Mouse (Mus musculus): ENCODE data around the gene Slc16a11. TPM values are rescaled to one million over a fixed set of nuclear protein-coding genes. Genes with fewer than 3 reads are reported as not detected.

Gene Slc16a11
- polyA plus RNA-seq, 1 experiment from 2014 or later = 0.18 TPM

- H3K9ac ChIP-seq (ENCODE audit: low read length) = no peak overlapping the region
- WGBS = 82% methylated on average over 4 of the region's 4 CpGs
Measured at GRCm38 (mm10) chr11:70259035-70259434, 46.5 kb downstream of the Slc16a11 start.

GRCm38 (mm10) chr11:70265252-70265651, 52.7 kb downstream of the Slc16a11 start:
- peaks cover 10 to 14% of the 10 kb centered on the region in 2 experiments for H3K4me1 ChIP-seq (ENCODE audit: control insufficient read depth in 2 of 2, insufficient read depth in 2 of 2, low read length in 2 of 2)
- no peaks in the 10 kb centered on the region for H3K27me3 ChIP-seq (ENCODE audit: control insufficient read depth, insufficient read depth, low read length)
- H3K4me2 ChIP-seq (ENCODE audit: low read length) = no peak overlapping the region
- no peak overlapping the region; the same call in 1 of the 2 replicates for H3K9ac ChIP-seq (ENCODE audit: low read length)
- 39% methylated on average over 3 of the region's 3 CpGs for WGBS
- 0 out of 4 replicates have a peak overlapping the region, but pooled peaks of 1 of the 2 experiments have one; percentile 47 for H3K27ac ChIP-seq (replicated peaks in 1 of 2; ENCODE audit: control insufficient read depth in 1 of 2, insufficient read depth in 1 of 2, low read depth in 2 of 2, low read length in 2 of 2)
- H3K9me3 ChIP-seq (ENCODE audit: control insufficient read depth, low read length) = no peaks in the 10 kb centered on the region
- ATAC-seq (ENCODE audit: insufficient number of reproducible peaks, insufficient read depth, low FRiP score, low read depth) = no peak
- no peaks in the 10 kb centered on the region for H3K36me3 ChIP-seq (ENCODE audit: control insufficient read depth, insufficient read depth, low read length)
- H3K4me3 ChIP-seq (ENCODE audit: control insufficient read depth in 1 of 2, insufficient read depth in 1 of 2, low read depth in 1 of 2, low read length in 2 of 2) = no peak overlapping the region

More at GRCm38 (mm10) chr11:70259035-70259434, 46.5 kb downstream of the Slc16a11 start:
- H3K4me1 ChIP-seq (ENCODE audit: control insufficient read depth in 2 of 2, insufficient read depth in 2 of 2, low read length in 2 of 2) = peaks cover 5 to 6% of the 10 kb centered on the region in 2 experiments; a peak in 3 of 4 replicates
- 0 out of 2 replicates have a peak, but pooled peaks cover 2% of the 10 kb centered on the region for H3K9me3 ChIP-seq (ENCODE audit: control insufficient read depth, low read length)
- H3K36me3 ChIP-seq (ENCODE audit: control insufficient read depth, insufficient read depth, low read length) = no peaks in the 10 kb centered on the region
- H3K27me3 ChIP-seq (ENCODE audit: control insufficient read depth, insufficient read depth, low read length) = peaks cover 16% of the 10 kb centered on the region
- ATAC-seq (ENCODE audit: insufficient number of reproducible peaks, insufficient read depth, low FRiP score, low read depth) = no peak
- no peak overlapping the region for H3K4me3 ChIP-seq (ENCODE audit: control insufficient read depth in 1 of 2, insufficient read depth in 1 of 2, low read depth in 1 of 2, low read length in 2 of 2)
- no peak overlapping the region for H3K4me2 ChIP-seq (ENCODE audit: low read length)
- no peak overlapping the region for H3K27ac ChIP-seq (replicated peaks in 1 of 2; ENCODE audit: control insufficient read depth in 1 of 2, insufficient read depth in 1 of 2, low read depth in 2 of 2, low read length in 2 of 2)

- Histone ChIP-seq H3K9me3 (ENCODE audit: control insufficient read depth, low read length) (no peaks in the 10 kb centered on the region), H3K4me2 (ENCODE audit: low read length) (no peak overlapping the region), H3K36me3 (ENCODE audit: control insufficient read depth, insufficient read depth, low read length) (no peaks in the 10 kb centered on the region), H3K27ac (replicated peaks in 1 of 2; ENCODE audit: control insufficient read depth in 1 of 2, insufficient read depth in 1 of 2, low read depth in 2 of 2, low read length in 2 of 2) (peak overlapping the region; percentile 47 to 48; a peak in 3 of 4 replicates), H3K27me3 (ENCODE audit: control insufficient read depth, insufficient read depth, low read length) (no peaks in the 10 kb centered on the region), H3K4me1 (ENCODE audit: control insufficient read depth in 2 of 2, insufficient read depth in 2 of 2, low read length in 2 of 2) (peaks cover 10 to 14% of the 10 kb centered on the region in 2 experiments), H3K9ac (ENCODE audit: low read length) (no peak overlapping the region; the same call in 1 of the 2 replicates), H3K4me3 (ENCODE audit: control insufficient read depth in 1 of 2, insufficient read depth in 1 of 2, low read depth in 1 of 2, low read length in 2 of 2) (no peak overlapping the region)
- ATAC-seq (ENCODE audit: insufficient number of reproducible peaks, insufficient read depth, low FRiP score, low read depth) = no peak
- WGBS = 52% methylated on average over 4 of the region's 4 CpGs
Measured at GRCm38 (mm10) chr11:70265819-70266218, 53.3 kb downstream of the Slc16a11 start.

MicroRNAs encoded within 50 kb of the gene (microRNA counts, 519-probe panel; counts per million panel counts)
- microRNA mmu-miR-195 (322 counts per million, percentile 70 among the panel's probes with 10 or more counts), microRNA mmu-miR-497 (322 counts per million, percentile 70 among the panel's probes with 10 or more counts)

Small RNA genes lying within 50 kb of the gene (microRNA-seq; reads per million reads assigned to microRNA genes)
- 571 reads per million, percentile 75 among the genes with 10 or more reads in this experiment for gene Mir195a
- gene Mir497 = not detected
- gene Mir497b = not detected

Other genes starting within 250 kb of the Slc16a11 start
- 1.2 and 2.4 TPM in 2 replicates for gene Cldn7, start 248.0 kb upstream of the Slc16a11 start, polyA plus RNA-seq (2014; fragmentation: Nextera tagmentation; extraction: Ambion mirVana)
- 22.3 and 26.0 TPM in 2 replicates for gene Ctdnep1, start 231.6 kb upstream of the Slc16a11 start, polyA plus RNA-seq (2014; fragmentation: Nextera tagmentation; extraction: Ambion mirVana)
- gene Elp5, start 230.2 kb upstream of the Slc16a11 start, polyA plus RNA-seq (2014; fragmentation: Nextera tagmentation; extraction: Ambion mirVana) = 107 and 114 TPM in 2 replicates
- gene Gabarap, start 221.6 kb upstream of the Slc16a11 start, polyA plus RNA-seq (2014; fragmentation: Nextera tagmentation; extraction: Ambion mirVana) = 454 and 540 TPM in 2 replicates
- gene Phf23, start 217.0 kb upstream of the Slc16a11 start, polyA plus RNA-seq (2014; fragmentation: Nextera tagmentation; extraction: Ambion mirVana) = 22.2 and 27.5 TPM in 2 replicates
- gene Dvl2, start 212.2 kb upstream of the Slc16a11 start, polyA plus RNA-seq (2014; fragmentation: Nextera tagmentation; extraction: Ambion mirVana) = 15.0 and 16.6 TPM in 2 replicates
- gene Acadvl, start 197.3 kb upstream of the Slc16a11 start, polyA plus RNA-seq (2014; fragmentation: Nextera tagmentation; extraction: Ambion mirVana) = 185 and 198 TPM in 2 replicates
- 3.4 and 6.0 TPM in 2 replicates for gene Dlg4, start 195.8 kb upstream of the Slc16a11 start, polyA plus RNA-seq (2014; fragmentation: Nextera tagmentation; extraction: Ambion mirVana)
- gene Asgr1, start 158.7 kb upstream of the Slc16a11 start, polyA plus RNA-seq (2014; fragmentation: Nextera tagmentation; extraction: Ambion mirVana) = not detected in 2 replicates
- not detected in 2 replicates for gene Asgr2, start 120.1 kb upstream of the Slc16a11 start, polyA plus RNA-seq (2014; fragmentation: Nextera tagmentation; extraction: Ambion mirVana)
- gene Mgl2, start 82.4 kb upstream of the Slc16a11 start, polyA plus RNA-seq (2014; fragmentation: Nextera tagmentation; extraction: Ambion mirVana) = 0.16 and 0.20 TPM in 2 replicates
- 0.36 TPM in 2 replicates for gene Clec10a, start 56.6 kb upstream of the Slc16a11 start, polyA plus RNA-seq (2014; fragmentation: Nextera tagmentation; extraction: Ambion mirVana)
- gene Slc16a13, start 8.3 kb downstream of the Slc16a11 start, polyA plus RNA-seq (2014; fragmentation: Nextera tagmentation; extraction: Ambion mirVana) = 4.9 and 6.4 TPM in 2 replicates
- 18.7 and 22.4 TPM in 2 replicates for gene Bcl6b, start 17.0 kb downstream of the Slc16a11 start, polyA plus RNA-seq (2014; fragmentation: Nextera tagmentation; extraction: Ambion mirVana)
- gene 0610010K14Rik, start 25.2 kb downstream of the Slc16a11 start, polyA plus RNA-seq (2014; fragmentation: Nextera tagmentation; extraction: Ambion mirVana) = 139 and 143 TPM in 2 replicates
- gene Gm21988, start 27.1 kb downstream of the Slc16a11 start, polyA plus RNA-seq (2014; fragmentation: Nextera tagmentation; extraction: Ambion mirVana) = 10.1 and 12.2 TPM in 2 replicates
- gene Rnasek, start 27.1 kb downstream of the Slc16a11 start, polyA plus RNA-seq (2014; fragmentation: Nextera tagmentation; extraction: Ambion mirVana) = 219 and 240 TPM in 2 replicates
- 3.0 TPM in 2 replicates for gene Alox12, start 42.6 kb downstream of the Slc16a11 start, polyA plus RNA-seq (2014; fragmentation: Nextera tagmentation; extraction: Ambion mirVana)
- not detected in 2 replicates for gene Alox12e, start 109.9 kb downstream of the Slc16a11 start, polyA plus RNA-seq (2014; fragmentation: Nextera tagmentation; extraction: Ambion mirVana)
- 0.13 TPM in 1 of 2 replicates, not detected in the other for gene Alox15, start 139.3 kb downstream of the Slc16a11 start, polyA plus RNA-seq (2014; fragmentation: Nextera tagmentation; extraction: Ambion mirVana)
- 17.8 and 17.9 TPM in 2 replicates for gene Pelp1, start 197.3 kb downstream of the Slc16a11 start, polyA plus RNA-seq (2014; fragmentation: Nextera tagmentation; extraction: Ambion mirVana)
- 5.4 and 8.6 TPM in 2 replicates for gene Arrb2, start 219.9 kb downstream of the Slc16a11 start, polyA plus RNA-seq (2014; fragmentation: Nextera tagmentation; extraction: Ambion mirVana)
- gene Med11, start 239.2 kb downstream of the Slc16a11 start, polyA plus RNA-seq (2014; fragmentation: Nextera tagmentation; extraction: Ambion mirVana) = 25.1 and 26.8 TPM in 2 replicates
- gene Zmynd15, start 246.7 kb downstream of the Slc16a11 start, polyA plus RNA-seq (2014; fragmentation: Nextera tagmentation; extraction: Ambion mirVana) = 0.95 and 2.0 TPM in 2 replicates
- 9.4 and 10.3 TPM in 2 replicates for gene Cxcl16, start 247.2 kb downstream of the Slc16a11 start, polyA plus RNA-seq (2014; fragmentation: Nextera tagmentation; extraction: Ambion mirVana)